Mouse (Mus musculus) CH12.LX (cell line): Measurements from ENCODE around the gene Iars. TPM values are rescaled to one million over a fixed set of nuclear protein-coding genes. Genes with fewer than 3 reads are reported as not detected.

Experiments
- DNase-seq: peaks from one replicate; pipeline ENCODE4 v3.0.0-alpha.2; 2013; ENCODE audit errors: extremely low read depth
- H3K27ac ChIP-seq: 2 replicates; pipeline ENCODE4 v1.5.1; 2012; ENCODE audit warnings: low read depth, mild to moderate bottlenecking, control low read depth, moderate library complexity; ENCODE audit not compliant: insufficient read depth
- H3K27me3 ChIP-seq: replicated peaks from 2 replicates; pipeline ENCODE3; 2012; ENCODE audit warnings: inconsistent platforms
- H3K36me3 ChIP-seq, 2 experiments: replicated peaks in 1 of 2; 2 replicates each; pipeline versions ENCODE3 to v1.6.1; 2012; ENCODE audit warnings: inconsistent platforms in 1 of 2, low read length in 1 of 2, mild to moderate bottlenecking in 1 of 2, mixed read lengths in 1 of 2, moderate library complexity in 1 of 2; ENCODE audit not compliant: control insufficient read depth in 1 of 2, insufficient read depth in 1 of 2
- H3K4me1 ChIP-seq, 2 experiments: 2 replicates each; pipeline ENCODE4 v1.6.1; 2012; ENCODE audit warnings: inconsistent platforms in 1 of 2, moderate library complexity in 1 of 2; ENCODE audit not compliant: insufficient read depth in 2 of 2, control insufficient read depth in 1 of 2
- H3K4me2 ChIP-seq: 2 replicates; pipeline ENCODE4 v1.6.1; 2012; ENCODE audit warnings: low read depth, mild to moderate bottlenecking, control low read depth; ENCODE audit not compliant: poor library complexity, insufficient read depth, severe bottlenecking
- H3K4me3 ChIP-seq, 3 experiments: fragments of 150-350 bp in 1 of 3; sonication (generic) in 1 of 3; replicated peaks in 1 of 3; 2 replicates each; pipeline versions ENCODE3 to v1.5.1; 2011 to 2012; ENCODE audit warnings: low read depth in 2 of 3, low read length in 2 of 3, mild to moderate bottlenecking in 2 of 3, moderate library complexity in 2 of 3, control low read depth in 1 of 3, improper control_type of control experiment in 1 of 3, inconsistent platforms in 1 of 3, mixed read lengths in 1 of 3; ENCODE audit not compliant: poor library complexity in 1 of 3
- H3K79me2 ChIP-seq: replicated peaks from 2 replicates; pipeline ENCODE4 v1.6.1; 2012; ENCODE audit warnings: mild to moderate bottlenecking, moderate library complexity; ENCODE audit not compliant: control insufficient read depth, poor library complexity, insufficient read depth, severe bottlenecking; ENCODE audit errors: extremely low read depth
- H3K9ac ChIP-seq: 2 replicates; pipeline ENCODE4 v1.6.1; 2012; ENCODE audit warnings: low read depth, mild to moderate bottlenecking, control low read depth, moderate library complexity; ENCODE audit not compliant: insufficient read depth
- H3K9me3 ChIP-seq: replicated peaks from 2 replicates; pipeline ENCODE3; 2012; ENCODE audit warnings: low read length, inconsistent platforms, mixed read lengths
- BHLHE40 ChIP-seq: IDR thresholded peaks from 2 replicates; pipeline ENCODE4 v1.6.1; 2011; ENCODE audit warnings: mild to moderate bottlenecking, low read depth, low read length, improper control_type of control experiment
- CTCF ChIP-seq, 2 experiments: IDR thresholded peaks in 1 of 2; conservative IDR thresholded peaks in 1 of 2; 2 replicates each; pipeline ENCODE4 v1.5.1; 2011 to 2012; ENCODE audit warnings: low read depth in 2 of 2, low read length in 2 of 2, improper control_type of control experiment in 1 of 2, inconsistent platforms in 1 of 2, mild to moderate bottlenecking in 1 of 2, moderate library complexity in 1 of 2
- E2F4 ChIP-seq: IDR thresholded peaks from 2 replicates; pipeline ENCODE4 v1.6.1; 2011; ENCODE audit warnings: low read depth, low read length, improper control_type of control experiment; ENCODE audit not compliant: insufficient replicate concordance
- ETS1 ChIP-seq: conservative IDR thresholded peaks from 2 replicates; pipeline ENCODE4 v1.6.1; 2012; ENCODE audit warnings: low read depth, mild to moderate bottlenecking, inconsistent platforms, low read length, improper control_type of control experiment, moderate library complexity
- GABPA ChIP-seq: IDR thresholded peaks from 2 replicates; pipeline ENCODE4 v1.6.1; 2012; ENCODE audit warnings: low read depth, low read length, improper control_type of control experiment, inconsistent platforms; ENCODE audit not compliant: insufficient replicate concordance
- JUND ChIP-seq: conservative IDR thresholded peaks from 2 replicates; pipeline ENCODE4 v1.6.1; 2011; ENCODE audit warnings: low read depth, low read length, improper control_type of control experiment
- KAT2A ChIP-seq: IDR thresholded peaks from 2 replicates; pipeline ENCODE4 v1.6.1; 2012; ENCODE audit warnings: low read length, improper control_type of control experiment, inconsistent platforms; ENCODE audit not compliant: insufficient replicate concordance
- MAFK ChIP-seq: IDR thresholded peaks from 2 replicates; pipeline ENCODE4 v1.6.1; 2011; ENCODE audit warnings: low read length, improper control_type of control experiment; ENCODE audit not compliant: insufficient replicate concordance
- MAX ChIP-seq: IDR thresholded peaks from 2 replicates; pipeline ENCODE4 v1.6.1; 2011; ENCODE audit warnings: low read length, improper control_type of control experiment
- MXI1 ChIP-seq: IDR thresholded peaks from 2 replicates; pipeline ENCODE4 v1.6.1; 2011; ENCODE audit warnings: mild to moderate bottlenecking, low read depth, low read length, improper control_type of control experiment
- MYC ChIP-seq: IDR thresholded peaks from 2 replicates; pipeline ENCODE4 v1.6.1; 2011; ENCODE audit warnings: low read depth, mild to moderate bottlenecking, improper control_type of control experiment, low read length
- NELFE ChIP-seq: IDR thresholded peaks from 2 replicates; pipeline ENCODE4 v1.6.1; 2011; ENCODE audit warnings: low read depth, low read length, improper control_type of control experiment
- NRF1 ChIP-seq: IDR thresholded peaks from 2 replicates; pipeline ENCODE4 v1.6.1; 2014; ENCODE audit warnings: low read depth, mild to moderate bottlenecking, inconsistent platforms, low read length, improper control_type of control experiment, moderate library complexity
- POLR2AphosphoS2 ChIP-seq: IDR thresholded peaks from 2 replicates; pipeline ENCODE4 v1.6.1; 2011; ENCODE audit warnings: low read depth, low read length, improper control_type of control experiment
- TBP ChIP-seq: conservative IDR thresholded peaks from 2 replicates; pipeline ENCODE4 v1.6.1; 2011; ENCODE audit warnings: low read depth, low read length, improper control_type of control experiment
- UBTF ChIP-seq: IDR thresholded peaks from 2 replicates; pipeline ENCODE4 v1.6.1; 2012; ENCODE audit warnings: low read depth, mild to moderate bottlenecking, inconsistent platforms, low read length, improper control_type of control experiment, moderate library complexity
- USF1 ChIP-seq: IDR thresholded peaks from 2 replicates; pipeline ENCODE4 v1.6.1; 2014; ENCODE audit warnings: low read depth, mild to moderate bottlenecking, inconsistent platforms, low read length, improper control_type of control experiment
- USF2 ChIP-seq: conservative IDR thresholded peaks from 2 replicates; pipeline ENCODE4 v1.6.1; 2011; ENCODE audit warnings: low read depth, low read length, improper control_type of control experiment
- ZMIZ1 ChIP-seq: IDR thresholded peaks from 2 replicates; pipeline ENCODE4 v1.6.1; 2012; ENCODE audit warnings: low read depth, mild to moderate bottlenecking, inconsistent platforms, low read length, improper control_type of control experiment
- ZNF384 ChIP-seq: IDR thresholded peaks from 2 replicates; pipeline ENCODE4 v1.6.1; 2012; ENCODE audit warnings: low read depth, low read length, improper control_type of control experiment, inconsistent platforms
- dilution Hi-C: fragments of 300-500 bp; cut with MboI; formaldehyde crosslinking; loops from 2 replicates; pipeline ENCODE4 v1.14.3; 2020; ENCODE audit warnings: low sequenced_read_pairs; ENCODE audit not compliant: extremely low pct_unique_long_range_greater_than_20kb, extremely low pct_ligation_motif_present
- in situ Hi-C: fragments of 300-500 bp; cut with MboI; formaldehyde crosslinking; loops from 3 replicates; pipeline ENCODE4 v1.14.3; 2019; ENCODE audit warnings: low sequenced_read_pairs, low pct_ligation_motif_present, low pct_unique_long_range_greater_than_20kb, mixed read lengths
- polyA plus RNA-seq: library from polyadenylated mRNA; unstranded; fragments of >175 nt; gene quantifications from 2 replicates; pipeline ENCODE4 v1.2.1, GENCODE M21; 2012; ENCODE audit warnings: low read depth; ENCODE audit not compliant: insufficient read length
- total RNA-seq, 2 experiments: library from RNA; depleted of rRNA; stranded (reverse); fragments of 300-350 nt in 1 of 2; fragments of >200 nt in 1 of 2; gene quantifications; 2 replicates each; pipeline ENCODE4 v1.2.3; 2012 to 2014

The Iars gene
- total and polyA plus RNA-seq, 3 experiments = 88.2 to 160 (median 141) TPM

- no peak for TF ChIP-seq ZNF384
- TF ChIP-seq KAT2A = no peak
- TF ChIP-seq MAX = no peak
- no peak for TF ChIP-seq GABPA
- no peak for TF ChIP-seq UBTF
- TF ChIP-seq NRF1 = no peak
- TF ChIP-seq NELFE = no peak
- TF ChIP-seq POLR2AphosphoS2 = no peak
- TF ChIP-seq ETS1 = no peak
- Histone ChIP-seq H3K79me2 (no peaks in the 10 kb centered on the region), H3K4me3 (no peak overlapping the region), H3K4me1 (no peaks in the 10 kb centered on the region), H3K27ac (no peak overlapping the region), H3K27me3 (no peaks in the 10 kb centered on the region), H3K9me3 (no peaks in the 10 kb centered on the region), H3K9ac (no peak overlapping the region), H3K36me3 (no peaks in the 10 kb centered on the region), H3K4me2 (no peak overlapping the region)
- no peak for DNase-seq
- dilution Hi-C loops = no loop called here
- in situ Hi-C loops = no loop called here
Observed at GRCm38 (mm10) chr13:49756591-49756990, 74.7 kb downstream of the Iars start.

GRCm38 (mm10) chr13:49757966-49758365, 76.1 kb downstream of the Iars start:
- no peaks in the 10 kb centered on the region for H3K79me2 ChIP-seq
- no peak overlapping the region for H3K4me3 ChIP-seq
- TF ChIP-seq BHLHE40 = no peak
- TF ChIP-seq POLR2AphosphoS2 = no peak
- TF ChIP-seq MXI1 = no peak
- no peak for TF ChIP-seq MAFK
- no peak for TF ChIP-seq CTCF (conservative IDR thresholded peaks at IDR 0.05 in 1 of 2, IDR thresholded peaks at IDR 0.05 in 1 of 2; ENCODE audit: low read depth in 2 of 2, low read length in 2 of 2)
- TF ChIP-seq JUND = no peak
- TF ChIP-seq MYC = no peak
- no peaks in the 10 kb centered on the region for H3K4me1 ChIP-seq
- no peaks in the 10 kb centered on the region for H3K36me3 ChIP-seq
- dilution Hi-C loops = no loop called here
- H3K27ac ChIP-seq = no peak overlapping the region
- no peaks in the 10 kb centered on the region for H3K27me3 ChIP-seq
- no peak overlapping the region for H3K9ac ChIP-seq
- H3K9me3 ChIP-seq = no peaks in the 10 kb centered on the region
- DNase-seq = no peak
- no peak overlapping the region for H3K4me2 ChIP-seq
- in situ Hi-C loops = no loop called here

GRCm38 (mm10) chr13:49760675-49761074, 78.8 kb downstream of the Iars start:
- in situ Hi-C loops = no loop called here
- dilution Hi-C loops = no loop called here

More at GRCm38 (mm10) chr13:49760675-49761074, 78.8 kb downstream of the Iars start:
- no peaks in the 10 kb centered on the region for H3K79me2 ChIP-seq
- H3K4me3 ChIP-seq = no peak overlapping the region
- no peaks in the 10 kb centered on the region for H3K9me3 ChIP-seq
- H3K36me3 ChIP-seq = no peaks in the 10 kb centered on the region
- no peaks in the 10 kb centered on the region for H3K4me1 ChIP-seq
- H3K4me2 ChIP-seq = no peak overlapping the region
- no peak overlapping the region for H3K9ac ChIP-seq
- TF ChIP-seq USF1 (no peak), ZMIZ1 (no peak), UBTF (no peak), NELFE (no peak), TBP (no peak), E2F4 (no peak), NRF1 (no peak), ETS1 (no peak), USF2 (no peak)
- no peak overlapping the region for H3K27ac ChIP-seq
- H3K27me3 ChIP-seq = no peaks in the 10 kb centered on the region
- DNase-seq = no peak
